Mouse (Mus musculus) embryonic facial prominence, embryonic 14.5 days (tissue): ENCODE data around the gene Atp2b1. TPM values are rescaled to one million over a fixed set of nuclear protein-coding genes. Genes with fewer than 3 reads are reported as not detected.

ENCODE experiments used
- polyA plus RNA-seq: library from polyadenylated mRNA; unstranded; fragments of >200 nt; fragmentation: Nextera tagmentation; extraction: Ambion mirVana; gene quantifications from 2 replicates; pipeline ENCODE4 v1.2.1, GENCODE M21; 2014

The Atp2b1 gene
- polyA plus RNA-seq, 1 experiment from 2014 or later: 105 TPM

Other genes starting within 250 kb of the Atp2b1 start
- 18.9 and 22.5 TPM in 2 replicates for gene Poc1b, start 192.6 kb downstream of the Atp2b1 start, polyA plus RNA-seq
- 14.7 and 16.2 TPM in 2 replicates for gene Galnt4, start 193.8 kb downstream of the Atp2b1 start, polyA plus RNA-seq
- gene Phxr2, start 211.9 kb downstream of the Atp2b1 start, polyA plus RNA-seq: not detected in 2 replicates